Mouse (Mus musculus) lung, postnatal 14 days (tissue): Measurements from ENCODE around the gene Traf4.
"Not testable (repeated sequence)": the region's sequence is repeated elsewhere in the genome, so short reads cannot be mapped to it uniquely, and the experiment has no call there.

Source experiments
- DNase-seq: peaks from one replicate; pipeline ENCODE4 v3.0.0; 2021

The Traf4 gene

GRCm38 (mm10) chr11:78135314-78135713, 30.1 kb downstream of the Traf4 start:
- DNase-seq, result not testable (repeated sequence)

GRCm38 (mm10) chr11:78134344-78134743, 31.0 kb downstream of the Traf4 start:
- no peak for DNase-seq

GRCm38 (mm10) chr11:78133915-78134314, 31.5 kb downstream of the Traf4 start:
- DNase-seq, result no peak

- DNase-seq, result no peak
Measured at GRCm38 (mm10) chr11:78129458-78129857, 35.9 kb downstream of the Traf4 start.

- DNase-seq, result no peak
Measured at GRCm38 (mm10) chr11:78126739-78127138, 38.6 kb downstream of the Traf4 start.

- DNase-seq, result no peak
Measured at GRCm38 (mm10) chr11:78125691-78126090, 39.7 kb downstream of the Traf4 start.

GRCm38 (mm10) chr11:78123782-78124181, 41.6 kb downstream of the Traf4 start:
- DNase-seq, result no peak

GRCm38 (mm10) chr11:78122815-78123214, 42.6 kb downstream of the Traf4 start:
- no peak for DNase-seq

GRCm38 (mm10) chr11:78121176-78121575, 44.2 kb downstream of the Traf4 start:
- peak; percentile 23 for DNase-seq

- DNase-seq, result no peak
Measured at GRCm38 (mm10) chr11:78119898-78120297, 45.5 kb downstream of the Traf4 start.

GRCm38 (mm10) chr11:78118467-78118866, 46.9 kb downstream of the Traf4 start:
- no peak for DNase-seq

- DNase-seq, result no peak
Measured at GRCm38 (mm10) chr11:78116146-78116410, 49.3 kb downstream of the Traf4 start.

- DNase-seq, result peak; percentile 92
Measured at GRCm38 (mm10) chr11:78115367-78116145, 49.8 kb downstream of the Traf4 start.

- DNase-seq, result no peak
Measured at GRCm38 (mm10) chr11:78114676-78115366, 50.6 kb downstream of the Traf4 start.

- no peak for DNase-seq
Measured at GRCm38 (mm10) chr11:78113616-78114015, 51.8 kb downstream of the Traf4 start.
